Mouse (Mus musculus): ENCODE data around the gene Mfap3l. TPM values are rescaled to one million over a fixed set of nuclear protein-coding genes. Genes with fewer than 3 reads are reported as not detected.
A peak's percentile ranks its signal among the peaks of the same experiment; 100 is the strongest.
"Not testable (repeated sequence)": the region's sequence is repeated elsewhere in the genome, so short reads cannot be mapped to it uniquely, and the experiment has no call there.

The Mfap3l gene
- polyA plus RNA-seq (2012; rRNA removed) = 0.73 and 1.6 TPM in 2 replicates

- DNase-seq (ENCODE audit: low read depth, low spot score) = peak; percentile 71
- WGBS = under 1% methylated on average over 60 of the region's 60 CpGs
Observed at GRCm38 (mm10) chr8:60632250-60632932, at the start of gene Mfap3l. Mfap3l (plus strand) TSS chr8:60632827.

- WGBS = 66% methylated on average over 2 of the region's 2 CpGs
- no peak for DNase-seq (ENCODE audit: low read depth, low spot score)
Observed at GRCm38 (mm10) chr8:60583369-60583768, 49.3 kb upstream of the Mfap3l start.

- DNase-seq (ENCODE audit: low read depth, low spot score) = not testable (repeated sequence)
- 90% methylated on average over 29 of the region's 29 CpGs for WGBS
Observed at GRCm38 (mm10) chr8:60591352-60592105, 41.1 kb upstream of the Mfap3l start.

GRCm38 (mm10) chr8:60594761-60595160 lies 37.9 kb upstream of the Mfap3l start:
- no peak for DNase-seq (ENCODE audit: low read depth, low spot score)
- 69% methylated on average over 3 of the region's 3 CpGs for WGBS

GRCm38 (mm10) chr8:60611580-60612111 lies 21.0 kb upstream of the Mfap3l start:
- DNase-seq (ENCODE audit: low read depth, low spot score) = no peak

GRCm38 (mm10) chr8:60616928-60617327 lies 15.7 kb upstream of the Mfap3l start:
- DNase-seq (ENCODE audit: low read depth, low spot score) = no peak
- 30% methylated on average over 2 of the region's 2 CpGs for WGBS

GRCm38 (mm10) chr8:60621561-60621960 lies 11.1 kb upstream of the Mfap3l start:
- DNase-seq (ENCODE audit: low read depth, low spot score) = no peak
- 71% methylated on average over 4 of the region's 4 CpGs for WGBS

- 90% methylated on average over 12 of the region's 12 CpGs for WGBS
Observed at GRCm38 (mm10) chr8:60622056-60622455, 10.6 kb upstream of the Mfap3l start.

GRCm38 (mm10) chr8:60623438-60623837 lies 9.2 kb upstream of the Mfap3l start:
- no peak for DNase-seq (ENCODE audit: low read depth, low spot score)
- 30% methylated on average over 1 of the region's 1 CpGs for WGBS

More at GRCm38 (mm10) chr8:60622056-60622455, 10.6 kb upstream of the Mfap3l start:
- no peak for DNase-seq (ENCODE audit: low read depth, low spot score)

- no peak for DNase-seq (ENCODE audit: low read depth, low spot score)
- WGBS = 80% methylated on average over 7 of the region's 7 CpGs
Observed at GRCm38 (mm10) chr8:60624722-60625121, 7.9 kb upstream of the Mfap3l start.

- DNase-seq (ENCODE audit: low read depth, low spot score) = no peak
Observed at GRCm38 (mm10) chr8:60627937-60628336, 4.7 kb upstream of the Mfap3l start.

GRCm38 (mm10) chr8:60629059-60629458 lies 3.6 kb upstream of the Mfap3l start:
- DNase-seq (ENCODE audit: low read depth, low spot score) = no peak

More at GRCm38 (mm10) chr8:60627937-60628336, 4.7 kb upstream of the Mfap3l start:
- 64% methylated on average over 3 of the region's 3 CpGs for WGBS

GRCm38 (mm10) chr8:60631504-60631934 lies 1.1 kb upstream of the Mfap3l start:
- WGBS = under 1% methylated on average over 13 of the region's 13 CpGs

More at GRCm38 (mm10) chr8:60629059-60629458, 3.6 kb upstream of the Mfap3l start:
- 79% methylated on average over 4 of the region's 4 CpGs for WGBS

GRCm38 (mm10) chr8:60632933-60633655 lies 467 bp downstream of the Mfap3l start:
- DNase-seq (ENCODE audit: low read depth, low spot score) = no peak
- under 1% methylated on average over 56 of the region's 56 CpGs for WGBS

More at GRCm38 (mm10) chr8:60631504-60631934, 1.1 kb upstream of the Mfap3l start:
- peak; percentile 63 for DNase-seq (ENCODE audit: low read depth, low spot score)

GRCm38 (mm10) chr8:60634921-60635320 lies 2.3 kb downstream of the Mfap3l start:
- 59% methylated on average over 2 of the region's 2 CpGs for WGBS
- no peak for DNase-seq (ENCODE audit: low read depth, low spot score)

GRCm38 (mm10) chr8:60635846-60636245 lies 3.2 kb downstream of the Mfap3l start:
- DNase-seq (ENCODE audit: low read depth, low spot score) = no peak

- DNase-seq (ENCODE audit: low read depth, low spot score) = no peak
Observed at GRCm38 (mm10) chr8:60640046-60640445, 7.4 kb downstream of the Mfap3l start.

GRCm38 (mm10) chr8:60643416-60644020 lies 10.9 kb downstream of the Mfap3l start:
- 30% methylated on average over 6 of the region's 6 CpGs for WGBS
- no peak for DNase-seq (ENCODE audit: low read depth, low spot score)

More at GRCm38 (mm10) chr8:60640046-60640445, 7.4 kb downstream of the Mfap3l start:
- WGBS = 91% methylated on average over 17 of the region's 17 CpGs

GRCm38 (mm10) chr8:60645164-60645563 lies 12.5 kb downstream of the Mfap3l start:
- DNase-seq (ENCODE audit: low read depth, low spot score) = no peak
- WGBS = 44% methylated on average over 4 of the region's 4 CpGs

Data from large intestine, adult 2 months (tissue).